Mouse (Mus musculus): ENCODE data around the gene Dbh. TPM values are rescaled to one million over a fixed set of nuclear protein-coding genes. Genes with fewer than 3 reads are reported as not detected.

Gene Dbh
- total and polyA plus RNA-seq, 3 experiments = not detected

GRCm38 (mm10) chr2:27146840-27147239, 18.2 kb upstream of the Dbh start:
- H3K27me3 ChIP-seq (ENCODE audit: control insufficient read depth in 1 of 2, insufficient read depth in 2 of 2, low read length in 2 of 2) = no peaks in the 10 kb centered on the region; a peak in 1 of 4 replicates

GRCm38 (mm10) chr2:27149457-27149856, 15.6 kb upstream of the Dbh start:
- H3K27ac ChIP-seq (ENCODE audit: control insufficient read depth, low read depth, low read length) = no peak overlapping the region
- no peak overlapping the region for H3K9ac ChIP-seq (ENCODE audit: control insufficient read depth, low read depth, low read length, poor library complexity, severe bottlenecking)
- H3K4me1 ChIP-seq (ENCODE audit: control insufficient read depth in 1 of 2, insufficient read depth in 2 of 2, low read length in 2 of 2) = no peaks in the 10 kb centered on the region
- no peak for DNase-seq (ENCODE audit: low read depth, low spot score)
- H3K27me3 ChIP-seq (ENCODE audit: control insufficient read depth in 1 of 2, insufficient read depth in 2 of 2, low read length in 2 of 2) = no peaks in the 10 kb centered on the region; a peak in 1 of 4 replicates
- no peaks in the 10 kb centered on the region for H3K9me3 ChIP-seq (replicated peaks; ENCODE audit: insufficient read depth, low read length)
- H3K36me3 ChIP-seq (ENCODE audit: control insufficient read depth in 1 of 2, insufficient read depth in 2 of 2, low read length in 2 of 2) = no peaks in the 10 kb centered on the region
- TF ChIP-seq POLR2AphosphoS5 (IDR thresholded peaks at IDR 0.05; ENCODE audit: borderline replicate concordance, low read depth, low read length) (no peak), ZNF384 (IDR thresholded peaks at IDR 0.05; ENCODE audit: low read depth, low read length) (no peak), E2F4 (IDR thresholded peaks at IDR 0.05; ENCODE audit: borderline replicate concordance, low read depth, low read length) (no peak), MAX (IDR thresholded peaks at IDR 0.05; ENCODE audit: low read length) (no peak), SMC3 (IDR thresholded peaks at IDR 0.05; ENCODE audit: low read depth, low read length) (no peak), MAFK (IDR thresholded peaks at IDR 0.05; ENCODE audit: borderline replicate concordance, low read depth, low read length) (no peak), CHD2 (IDR thresholded peaks at IDR 0.05; ENCODE audit: low read length) (no peak), POLR2A (IDR thresholded peaks at IDR 0.05; ENCODE audit: control insufficient read depth in 1 of 2, insufficient read depth in 1 of 2, low read depth in 1 of 2, low read length in 2 of 2, poor library complexity in 1 of 2) (no peak), USF1 (IDR thresholded peaks at IDR 0.05; ENCODE audit: low read depth, low read length) (no peak), ZC3H11A (IDR thresholded peaks at IDR 0.05; ENCODE audit: low read depth, low read length) (no peak), ZMIZ1 (IDR thresholded peaks at IDR 0.05; ENCODE audit: low read depth, low read length) (no peak), MXI1 (IDR thresholded peaks at IDR 0.05; ENCODE audit: low read depth, low read length) (no peak), MYC (IDR thresholded peaks at IDR 0.05; ENCODE audit: low read depth, low read length) (no peak), TBP (IDR thresholded peaks at IDR 0.05; ENCODE audit: low read depth, low read length) (no peak), RCOR1 (IDR thresholded peaks at IDR 0.05; ENCODE audit: low read depth, low read length) (no peak), MYB (IDR thresholded peaks at IDR 0.05; ENCODE audit: low read depth, low read length) (no peak), TAL1 (IDR thresholded peaks at IDR 0.05; ENCODE audit: low read length) (no peak), MEF2A (IDR thresholded peaks at IDR 0.05; ENCODE audit: extremely low read depth, insufficient replicate concordance, low read depth, low read length, poor library complexity, severe bottlenecking) (no peak)
- H3K4me3 ChIP-seq (ENCODE audit: control insufficient read depth in 1 of 2, insufficient read depth in 1 of 2, low read depth in 2 of 2, low read length in 2 of 2) = no peak overlapping the region
- no peaks in the 10 kb centered on the region for H3K79me2 ChIP-seq (ENCODE audit: control insufficient read depth, insufficient read depth, low read length, poor library complexity)

More at GRCm38 (mm10) chr2:27146840-27147239, 18.2 kb upstream of the Dbh start:
- H3K4me1 ChIP-seq (ENCODE audit: control insufficient read depth in 1 of 2, insufficient read depth in 2 of 2, low read length in 2 of 2) = no peaks in the 10 kb centered on the region
- no peaks in the 10 kb centered on the region for H3K79me2 ChIP-seq (ENCODE audit: control insufficient read depth, insufficient read depth, low read length, poor library complexity)
- no peak for DNase-seq (ENCODE audit: low read depth, low spot score)
- TF ChIP-seq SIN3A (IDR thresholded peaks at IDR 0.05; ENCODE audit: low read length) (no peak), POLR2AphosphoS2 (IDR thresholded peaks at IDR 0.05; ENCODE audit: low read length) (no peak), TCF12 (IDR thresholded peaks at IDR 0.05; ENCODE audit: low read depth, low read length) (no peak), CHD1 (IDR thresholded peaks at IDR 0.05; ENCODE audit: low read depth, low read length) (no peak), JUND (IDR thresholded peaks at IDR 0.05; ENCODE audit: low read depth, low read length) (no peak), ETS1 (IDR thresholded peaks at IDR 0.05; ENCODE audit: low read depth, low read length) (no peak), MAZ (IDR thresholded peaks at IDR 0.05; ENCODE audit: low read depth, low read length) (no peak), GABPA (IDR thresholded peaks at IDR 0.05; ENCODE audit: low read depth, low read length) (no peak), CTCF (IDR thresholded peaks at IDR 0.05 in 2 of 3, conservative IDR thresholded peaks at IDR 0.05 in 1 of 3; ENCODE audit: control insufficient read depth in 1 of 3, insufficient read depth in 1 of 3, low read depth in 2 of 3, low read length in 3 of 3, poor library complexity in 1 of 3, severe bottlenecking in 1 of 3) (no peak)
- no peaks in the 10 kb centered on the region for H3K9me3 ChIP-seq (replicated peaks; ENCODE audit: insufficient read depth, low read length)
- no peak overlapping the region for H3K4me3 ChIP-seq (ENCODE audit: control insufficient read depth in 1 of 2, insufficient read depth in 1 of 2, low read depth in 2 of 2, low read length in 2 of 2)
- no peak overlapping the region for H3K27ac ChIP-seq (ENCODE audit: control insufficient read depth, low read depth, low read length)
- H3K36me3 ChIP-seq (ENCODE audit: control insufficient read depth in 1 of 2, insufficient read depth in 2 of 2, low read length in 2 of 2) = no peaks in the 10 kb centered on the region
- H3K9ac ChIP-seq (ENCODE audit: control insufficient read depth, low read depth, low read length, poor library complexity, severe bottlenecking) = no peak overlapping the region

Measured in MEL (cell line).